Mouse (Mus musculus) ES-E14 (cell line): ENCODE measurements at regions not wholly inside any gene's neighbourhood (a gene's known extent, or its start where the extent isn't known, plus 50 kb on each side); places are given as distances from the start of the nearest gene placed in this dataset.
A peak's percentile ranks its signal among the peaks of the same experiment; 100 is the strongest.

Experiments
- DNase-seq: peaks from one replicate; pipeline ENCODE4 v3.0.0-alpha.2; 2013; ENCODE audit warnings: low read depth, low spot score
- H3K27ac ChIP-seq: 2 replicates; pipeline ENCODE4 v1.5.1; 2012; ENCODE audit warnings: low read depth, mild to moderate bottlenecking, low read length, moderate library complexity, mixed read lengths; ENCODE audit not compliant: poor library complexity, insufficient read depth, severe bottlenecking
- H3K36me3 ChIP-seq: 2 replicates; pipeline ENCODE4 v1.6.1; 2012; ENCODE audit warnings: mild to moderate bottlenecking, low read length, moderate library complexity, mixed read lengths; ENCODE audit not compliant: control insufficient read depth, poor library complexity, insufficient read depth, severe bottlenecking
- H3K4me1 ChIP-seq, 2 experiments: fragments of 150-350 bp in 1 of 2; sonication (generic) in 1 of 2; 2 replicates each; pipeline ENCODE4 v1.6.1; 2012; ENCODE audit warnings: low read length in 2 of 2, mild to moderate bottlenecking in 1 of 2, mixed read lengths in 1 of 2; ENCODE audit not compliant: control insufficient read depth in 2 of 2, insufficient read depth in 2 of 2, poor library complexity in 1 of 2
- H3K4me3 ChIP-seq, 2 experiments: fragments of 150-350 bp in 1 of 2; sonication (generic) in 1 of 2; 2 replicates each; pipeline ENCODE4 v1.5.1; 2012; ENCODE audit warnings: low read length in 2 of 2, low read depth in 1 of 2, mild to moderate bottlenecking in 1 of 2, mixed read lengths in 1 of 2; ENCODE audit not compliant: insufficient read depth in 1 of 2, poor library complexity in 1 of 2, severe bottlenecking in 1 of 2
- H3K9ac ChIP-seq: 2 replicates; pipeline ENCODE4 v1.6.1; 2012; ENCODE audit warnings: low read depth, mild to moderate bottlenecking, low read length, mixed read lengths; ENCODE audit not compliant: poor library complexity, insufficient read depth, severe bottlenecking
- H3K9me3 ChIP-seq: fragments of 150-350 bp; sonication (generic); 2 replicates; pipeline ENCODE4 v1.6.1; 2012; ENCODE audit warnings: low read depth, mild to moderate bottlenecking, low read length; ENCODE audit not compliant: control insufficient read depth, insufficient read depth
- CHD2 ChIP-seq: IDR thresholded peaks from 2 replicates; pipeline ENCODE4 v1.6.1; 2014; ENCODE audit warnings: mild to moderate bottlenecking, low read depth, low read length, inconsistent platforms
- HCFC1 ChIP-seq: IDR thresholded peaks from 2 replicates; pipeline ENCODE4 v1.6.1; 2012; ENCODE audit warnings: low read length, inconsistent platforms, borderline replicate concordance; ENCODE audit not compliant: insufficient read depth
- MAFK ChIP-seq: IDR thresholded peaks from 2 replicates; pipeline ENCODE4 v1.6.1; 2014; ENCODE audit warnings: mild to moderate bottlenecking, low read depth, low read length, inconsistent platforms; ENCODE audit not compliant: insufficient read depth
- ZC3H11A ChIP-seq: IDR thresholded peaks from 2 replicates; pipeline ENCODE4 v1.6.1; 2012; ENCODE audit warnings: low read depth, mild to moderate bottlenecking, inconsistent platforms, low read length, borderline replicate concordance
- ZNF384 ChIP-seq: IDR thresholded peaks from 2 replicates; pipeline ENCODE4 v1.6.1; 2012; ENCODE audit warnings: low read depth, low read length, inconsistent platforms
- in situ Hi-C, 2 experiments: fragments of 600-800 bp; cut with MboI; formaldehyde crosslinking; loops; one replicate each; pipeline ENCODE4 v1.15.1; 2025; ENCODE audit warnings: low sequenced_read_pairs in 2 of 2, inconsistent platforms in 1 of 2; ENCODE audit not compliant: unreplicated experiment in 2 of 2

DNA sequence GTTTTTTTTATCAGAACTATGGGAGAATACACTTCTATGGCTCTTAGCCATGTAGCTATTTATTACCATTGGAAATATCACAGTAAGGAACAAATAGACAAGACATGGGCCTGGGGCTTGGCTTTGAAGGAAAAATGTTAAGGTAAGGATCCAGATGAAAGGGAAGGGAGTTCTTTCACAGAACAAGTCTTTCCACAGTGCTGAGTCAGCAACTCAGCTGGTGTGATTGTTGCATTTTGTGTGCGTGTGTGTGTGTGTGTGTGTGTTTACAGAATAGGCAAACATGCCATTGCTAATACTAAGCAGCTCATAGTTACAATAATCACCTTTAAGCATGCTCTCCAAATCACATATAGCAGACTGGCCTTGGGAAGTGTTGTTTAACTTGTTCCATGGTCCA lies 1056.6 kb upstream of the Lrrc6 start:
- Histone ChIP-seq H3K9ac (no peak overlapping the region), H3K9me3 (no peaks in the 10 kb centered on the region), H3K36me3 (no peaks in the 10 kb centered on the region), H3K27ac (no peak overlapping the region), H3K4me3 (no peak overlapping the region), H3K4me1 (no peaks in the 10 kb centered on the region)
- no peak for DNase-seq
- no peak for TF ChIP-seq CHD2
- TF ChIP-seq HCFC1 = no peak
- no peak for TF ChIP-seq ZNF384
- peak; percentile 74; the same call in 1 of the 2 replicates for TF ChIP-seq MAFK
- in situ Hi-C loops = no loop called here

GRCm38 (mm10) chr15:67551911-67552310 lies 1051.2 kb upstream of the Lrrc6 start:
- no peak overlapping the region for H3K27ac ChIP-seq
- DNase-seq = no peak
- no peak overlapping the region for H3K4me3 ChIP-seq
- no peak overlapping the region for H3K9ac ChIP-seq
- no peaks in the 10 kb centered on the region for H3K9me3 ChIP-seq
- TF ChIP-seq ZNF384 (no peak), MAFK (no peak), ZC3H11A (no peak), HCFC1 (no peak), CHD2 (no peak)
- no peaks in the 10 kb centered on the region for H3K36me3 ChIP-seq
- in situ Hi-C loops = no loop called here
- no peaks in the 10 kb centered on the region for H3K4me1 ChIP-seq

DNA sequence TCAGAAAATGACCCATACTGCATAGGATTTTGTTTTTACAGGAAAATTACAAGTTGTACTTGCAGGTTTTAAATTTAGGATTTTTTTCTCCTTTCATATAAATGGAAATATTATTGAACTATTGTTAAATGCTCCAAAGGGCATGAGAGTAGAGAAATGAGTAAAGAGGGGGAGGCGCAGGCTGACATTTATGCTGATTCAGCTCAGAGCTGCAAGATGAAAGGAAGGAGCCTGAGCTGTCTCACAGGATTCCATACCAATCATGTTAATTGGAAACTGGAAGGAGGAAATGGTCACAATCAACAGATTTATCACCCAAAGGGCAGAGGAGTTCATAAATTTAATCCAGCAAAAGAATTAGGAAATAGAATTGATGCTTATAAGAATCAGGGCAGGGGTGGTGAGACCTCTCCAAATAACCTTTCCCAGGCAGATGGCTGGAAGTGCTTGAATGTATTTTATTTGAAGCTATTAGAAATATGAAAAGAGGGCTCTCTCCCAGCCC lies 1046.2 kb upstream of the Lrrc6 start:
- Histone ChIP-seq H3K9me3 (no peaks in the 10 kb centered on the region), H3K9ac (no peak overlapping the region), H3K4me3 (no peak overlapping the region), H3K27ac (no peak overlapping the region), H3K4me1 (no peaks in the 10 kb centered on the region), H3K36me3 (no peaks in the 10 kb centered on the region)
- DNase-seq = no peak
- no peak for TF ChIP-seq ZC3H11A
- TF ChIP-seq HCFC1 = no peak
- no peak for TF ChIP-seq MAFK
- TF ChIP-seq ZNF384 = no peak
- TF ChIP-seq CHD2 = no peak
- in situ Hi-C loops = no loop called here

- in situ Hi-C loops = no loop called here
- no peak for DNase-seq
- no peaks in the 10 kb centered on the region for H3K4me1 ChIP-seq
- no peak overlapping the region for H3K9ac ChIP-seq
- no peak for TF ChIP-seq ZNF384
- no peak for TF ChIP-seq ZC3H11A
- TF ChIP-seq MAFK = no peak
- TF ChIP-seq HCFC1 = no peak
- TF ChIP-seq CHD2 = no peak
- no peak overlapping the region for H3K4me3 ChIP-seq
- no peak overlapping the region for H3K27ac ChIP-seq
- H3K9me3 ChIP-seq = no peaks in the 10 kb centered on the region
- no peaks in the 10 kb centered on the region for H3K36me3 ChIP-seq
Observed at GRCm38 (mm10) chr15:67545745-67546144, 1045.0 kb upstream of the Lrrc6 start.

DNA sequence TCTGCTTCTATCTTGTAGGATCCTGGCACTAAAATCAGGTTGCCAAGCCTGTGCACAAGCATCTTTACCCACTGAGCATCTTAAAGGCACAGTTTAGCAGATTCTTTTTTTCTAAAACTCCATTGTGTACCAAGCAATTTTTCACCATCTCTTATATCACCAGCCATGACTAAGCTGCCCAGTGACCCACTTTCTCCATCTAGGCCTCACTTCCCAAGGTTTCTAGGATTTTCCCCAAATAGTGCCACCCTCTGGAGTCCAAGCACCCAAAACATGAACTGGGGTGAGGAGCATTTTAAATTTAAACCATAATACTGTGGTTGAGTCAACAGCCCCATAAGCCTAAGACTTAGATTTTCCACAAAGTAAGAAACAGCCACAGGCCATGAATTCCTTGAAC lies 1013.0 kb upstream of the Lrrc6 start:
- TF ChIP-seq ZC3H11A (no peak), ZNF384 (no peak), CHD2 (no peak), MAFK (no peak)
- Histone ChIP-seq H3K4me3 (no peak overlapping the region), H3K9ac (no peak overlapping the region), H3K36me3 (no peaks in the 10 kb centered on the region), H3K9me3 (no peaks in the 10 kb centered on the region), H3K4me1 (no peaks in the 10 kb centered on the region), H3K27ac (no peak overlapping the region)
- in situ Hi-C loops = no loop called here
- DNase-seq = no peak
